Mouse (Mus musculus): Measurements from ENCODE around the gene Zkscan17. TPM values are rescaled to one million over a fixed set of nuclear protein-coding genes. Genes with fewer than 3 reads are reported as not detected.

Zkscan17 gene
- polyA plus RNA-seq, 1 experiment from 2014 or later, result 15.0 TPM

DNA sequence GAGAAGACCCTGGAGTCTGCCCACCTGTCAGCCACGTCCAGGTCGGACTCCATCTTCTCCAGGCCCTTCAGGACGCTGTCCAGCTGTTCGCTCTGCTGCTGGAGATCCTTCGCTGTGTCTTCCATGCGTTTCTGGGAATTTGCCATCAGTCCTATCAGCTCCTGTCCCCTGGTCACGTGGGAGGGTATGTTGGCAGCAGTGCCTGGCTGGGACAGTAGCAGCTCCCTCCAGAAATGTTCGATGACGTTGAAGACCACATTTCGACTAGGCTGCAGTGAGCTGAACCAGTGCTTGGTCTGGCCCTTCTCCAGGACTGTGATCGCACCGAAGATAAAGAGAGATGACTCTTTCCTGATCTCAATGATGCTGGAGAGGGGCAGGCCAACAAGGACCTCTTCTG, 88.6 kb downstream of the Zkscan17 start:
- Histone ChIP-seq H3K9ac (no peak overlapping the region), H3K27me3 (replicated peaks) (no peaks in the 10 kb centered on the region), H3K4me3 (no peak overlapping the region), H3K4me2 (no peak overlapping the region), H3K4me1 (no peaks in the 10 kb centered on the region), H3K9me3 (no peaks in the 10 kb centered on the region), H3K27ac (no peak overlapping the region), H3K36me3 (replicated peaks) (peaks cover 26% of the 10 kb centered on the region)
- 97% methylated on average over 12 of the region's 12 CpGs for WGBS
- no peak for ATAC-seq (replicated peaks)

Other genes with a start within 250 kb of the Zkscan17 start
- gene Wnt3a, start 236.0 kb downstream of the Zkscan17 start, polyA plus RNA-seq (2015; fragmentation: Nextera tagmentation; extraction: Ambion mirVana), result 0.43 and 0.61 TPM in 2 replicates
- 3.8 and 3.9 TPM in 2 replicates for gene Wnt9a, start 219.8 kb downstream of the Zkscan17 start, polyA plus RNA-seq (2015; fragmentation: Nextera tagmentation; extraction: Ambion mirVana)
- gene Prss38, start 151.1 kb downstream of the Zkscan17 start, polyA plus RNA-seq (2015; fragmentation: Nextera tagmentation; extraction: Ambion mirVana), result 0.18 TPM in 1 of 2 replicates, not detected in the other
- 19.2 and 20.5 TPM in 2 replicates for gene Jmjd4, start 76.7 kb downstream of the Zkscan17 start, polyA plus RNA-seq (2015; fragmentation: Nextera tagmentation; extraction: Ambion mirVana)
- gene Snap47, start 75.6 kb downstream of the Zkscan17 start, polyA plus RNA-seq (2015; fragmentation: Nextera tagmentation; extraction: Ambion mirVana), result 539 and 549 TPM in 2 replicates
- 13.8 and 15.4 TPM in 2 replicates for gene Zfp867, start 54.3 kb downstream of the Zkscan17 start, polyA plus RNA-seq (2015; fragmentation: Nextera tagmentation; extraction: Ambion mirVana)
- gene Nlrp3, start 14.8 kb upstream of the Zkscan17 start, polyA plus RNA-seq (2015; fragmentation: Nextera tagmentation; extraction: Ambion mirVana), result 0.18 TPM in 1 of 2 replicates, not detected in the other
- gene Olfr222, start 49.5 kb upstream of the Zkscan17 start, polyA plus RNA-seq (2015; fragmentation: Nextera tagmentation; extraction: Ambion mirVana), result not detected in 2 replicates
- gene Olfr223, start 66.5 kb upstream of the Zkscan17 start, polyA plus RNA-seq (2015; fragmentation: Nextera tagmentation; extraction: Ambion mirVana), result not detected in 2 replicates
- 77.5 and 85.4 TPM in 2 replicates for gene Mprip, start 134.6 kb upstream of the Zkscan17 start, polyA plus RNA-seq (2015; fragmentation: Nextera tagmentation; extraction: Ambion mirVana)

All from midbrain, embryonic 15.5 days (tissue).